Mouse (Mus musculus): Measurements from ENCODE around the gene Wwox. TPM values are rescaled to one million over a fixed set of nuclear protein-coding genes. Genes with fewer than 3 reads are reported as not detected.

The Wwox gene
- polyA plus RNA-seq, 1 experiment from 2014 or later = 9.9 TPM

- peaks cover 14% of the 10 kb centered on the region for H3K4me1 ChIP-seq
- no peaks in the 10 kb centered on the region for H3K36me3 ChIP-seq (replicated peaks)
- no peak for DNase-seq (ENCODE audit: low spot score)
- H3K4me3 ChIP-seq = no peak overlapping the region
- H3K27ac ChIP-seq (replicated peaks) = 0 out of 2 replicates have a peak overlapping the region, but pooled peaks have one; percentile 31
- WGBS = 55% methylated on average over 5 of the region's 5 CpGs
- no peaks in the 10 kb centered on the region for H3K27me3 ChIP-seq (replicated peaks; ENCODE audit: low read depth, poor library complexity, severe bottlenecking)
- H3K9me3 ChIP-seq = no peaks in the 10 kb centered on the region
Observed at GRCm38 (mm10) chr8:114890478-114890877, 451.0 kb downstream of the Wwox start.

GRCm38 (mm10) chr8:114891252-114891651 is 451.8 kb downstream of the Wwox start:
- Histone ChIP-seq H3K4me3 (no peak overlapping the region), H3K27me3 (replicated peaks; ENCODE audit: low read depth, poor library complexity, severe bottlenecking) (no peaks in the 10 kb centered on the region), H3K27ac (replicated peaks) (no peak overlapping the region), H3K4me1 (peaks cover 14% of the 10 kb centered on the region), H3K36me3 (replicated peaks) (no peaks in the 10 kb centered on the region), H3K9me3 (no peaks in the 10 kb centered on the region)
- DNase-seq (ENCODE audit: low spot score) = no peak
- 79% methylated on average over 4 of the region's 4 CpGs for WGBS

- Histone ChIP-seq H3K4me1 (peaks cover 4% of the 10 kb centered on the region; the same call in 1 of the 2 replicates), H3K27me3 (replicated peaks; ENCODE audit: low read depth, poor library complexity, severe bottlenecking) (0 out of 2 replicates have a peak, but pooled peaks cover 10% of the 10 kb centered on the region), H3K4me3 (no peak overlapping the region), H3K27ac (replicated peaks) (no peak overlapping the region), H3K36me3 (replicated peaks) (no peaks in the 10 kb centered on the region), H3K9me3 (no peaks in the 10 kb centered on the region)
- 86% methylated on average over 8 of the region's 8 CpGs for WGBS
- DNase-seq (ENCODE audit: low spot score) = no peak
Observed at GRCm38 (mm10) chr8:114897432-114897831, 458.0 kb downstream of the Wwox start.

GRCm38 (mm10) chr8:114899157-114899556 is 459.7 kb downstream of the Wwox start:
- DNase-seq (ENCODE audit: low spot score) = peak; percentile 43
- Histone ChIP-seq H3K4me1 (peaks cover 4% of the 10 kb centered on the region; the same call in 1 of the 2 replicates), H3K27me3 (replicated peaks; ENCODE audit: low read depth, poor library complexity, severe bottlenecking) (0 out of 2 replicates have a peak, but pooled peaks cover 10% of the 10 kb centered on the region), H3K4me3 (no peak overlapping the region), H3K9me3 (no peaks in the 10 kb centered on the region), H3K27ac (replicated peaks) (no peak overlapping the region), H3K36me3 (replicated peaks) (no peaks in the 10 kb centered on the region)
- WGBS = 65% methylated on average over 12 of the region's 12 CpGs

- Histone ChIP-seq H3K36me3 (replicated peaks) (no peaks in the 10 kb centered on the region), H3K4me3 (no peak overlapping the region), H3K4me1 (peaks cover 10% of the 10 kb centered on the region), H3K9me3 (no peaks in the 10 kb centered on the region; the same call in 1 of the 2 replicates), H3K27ac (replicated peaks) (no peak overlapping the region), H3K27me3 (replicated peaks; ENCODE audit: low read depth, poor library complexity, severe bottlenecking) (0 out of 2 replicates have a peak, but pooled peaks cover 1% of the 10 kb centered on the region)
- DNase-seq (ENCODE audit: low spot score) = no peak
- WGBS = 83% methylated on average over 5 of the region's 5 CpGs
Observed at GRCm38 (mm10) chr8:114902584-114902983, 463.1 kb downstream of the Wwox start.

GRCm38 (mm10) chr8:114908086-114908485 is 468.6 kb downstream of the Wwox start:
- 94% methylated on average over 8 of the region's 8 CpGs for WGBS

GRCm38 (mm10) chr8:114908589-114908988 is 469.1 kb downstream of the Wwox start:
- Histone ChIP-seq H3K36me3 (replicated peaks) (no peaks in the 10 kb centered on the region), H3K4me3 (no peak overlapping the region), H3K27me3 (replicated peaks; ENCODE audit: low read depth, poor library complexity, severe bottlenecking) (no peaks in the 10 kb centered on the region; the same call in 1 of the 2 replicates), H3K9me3 (no peaks in the 10 kb centered on the region; the same call in 1 of the 2 replicates), H3K27ac (replicated peaks) (no peak overlapping the region), H3K4me1 (peaks cover 6% of the 10 kb centered on the region; the same call in 1 of the 2 replicates)
- DNase-seq (ENCODE audit: low spot score) = no peak
- WGBS = 78% methylated on average over 7 of the region's 7 CpGs

More at GRCm38 (mm10) chr8:114908086-114908485, 468.6 kb downstream of the Wwox start:
- H3K27ac ChIP-seq (replicated peaks) = no peak overlapping the region
- peaks cover 6% of the 10 kb centered on the region; the same call in 1 of the 2 replicates for H3K4me1 ChIP-seq
- H3K27me3 ChIP-seq (replicated peaks; ENCODE audit: low read depth, poor library complexity, severe bottlenecking) = no peaks in the 10 kb centered on the region; the same call in 1 of the 2 replicates
- no peaks in the 10 kb centered on the region; the same call in 1 of the 2 replicates for H3K9me3 ChIP-seq
- no peaks in the 10 kb centered on the region for H3K36me3 ChIP-seq (replicated peaks)
- DNase-seq (ENCODE audit: low spot score) = no peak
- no peak overlapping the region for H3K4me3 ChIP-seq

GRCm38 (mm10) chr8:114909146-114909545 is 469.7 kb downstream of the Wwox start:
- H3K27me3 ChIP-seq (replicated peaks; ENCODE audit: low read depth, poor library complexity, severe bottlenecking) = no peaks in the 10 kb centered on the region; the same call in 1 of the 2 replicates
- no peaks in the 10 kb centered on the region; the same call in 1 of the 2 replicates for H3K9me3 ChIP-seq
- H3K4me3 ChIP-seq = no peak overlapping the region
- H3K36me3 ChIP-seq (replicated peaks) = no peaks in the 10 kb centered on the region
- peaks cover 6% of the 10 kb centered on the region; the same call in 1 of the 2 replicates for H3K4me1 ChIP-seq
- no peak for DNase-seq (ENCODE audit: low spot score)
- WGBS = 84% methylated on average over 9 of the region's 9 CpGs
- no peak overlapping the region for H3K27ac ChIP-seq (replicated peaks)

- H3K9me3 ChIP-seq = no peaks in the 10 kb centered on the region
- no peak overlapping the region for H3K4me3 ChIP-seq
- H3K27ac ChIP-seq (replicated peaks) = no peak overlapping the region
- H3K27me3 ChIP-seq (replicated peaks; ENCODE audit: low read depth, poor library complexity, severe bottlenecking) = no peaks in the 10 kb centered on the region; the same call in 1 of the 2 replicates
- no peak for DNase-seq (ENCODE audit: low spot score)
- peaks cover 6% of the 10 kb centered on the region; the same call in 1 of the 2 replicates for H3K4me1 ChIP-seq
- WGBS = 87% methylated on average over 17 of the region's 17 CpGs
- H3K36me3 ChIP-seq (replicated peaks) = no peaks in the 10 kb centered on the region
Observed at GRCm38 (mm10) chr8:114911031-114911580, 471.7 kb downstream of the Wwox start.

GRCm38 (mm10) chr8:114923629-114924028 is 484.2 kb downstream of the Wwox start:
- Histone ChIP-seq H3K9me3 (no peaks in the 10 kb centered on the region), H3K4me3 (no peak overlapping the region), H3K27me3 (replicated peaks; ENCODE audit: low read depth, poor library complexity, severe bottlenecking) (peaks cover 6% of the 10 kb centered on the region), H3K36me3 (replicated peaks) (no peaks in the 10 kb centered on the region), H3K27ac (replicated peaks) (no peak overlapping the region; the same call in 1 of the 2 replicates), H3K4me1 (peaks cover 22% of the 10 kb centered on the region)
- 77% methylated on average over 7 of the region's 7 CpGs for WGBS
- DNase-seq (ENCODE audit: low spot score) = no peak

GRCm38 (mm10) chr8:114927412-114927811 is 488.0 kb downstream of the Wwox start:
- no peak for DNase-seq (ENCODE audit: low spot score)
- Histone ChIP-seq H3K4me3 (no peak overlapping the region), H3K27ac (replicated peaks) (no peak overlapping the region), H3K27me3 (replicated peaks; ENCODE audit: low read depth, poor library complexity, severe bottlenecking) (peaks cover 6% of the 10 kb centered on the region), H3K4me1 (peaks cover 48% of the 10 kb centered on the region), H3K36me3 (replicated peaks) (no peaks in the 10 kb centered on the region), H3K9me3 (no peaks in the 10 kb centered on the region)
- WGBS = 78% methylated on average over 8 of the region's 8 CpGs

- DNase-seq (ENCODE audit: low spot score) = no peak
- WGBS = 92% methylated on average over 4 of the region's 4 CpGs
- Histone ChIP-seq H3K27ac (replicated peaks) (no peak overlapping the region), H3K4me3 (no peak overlapping the region), H3K4me1 (peaks cover 53% of the 10 kb centered on the region), H3K9me3 (no peaks in the 10 kb centered on the region), H3K27me3 (replicated peaks; ENCODE audit: low read depth, poor library complexity, severe bottlenecking) (peaks cover 6% of the 10 kb centered on the region), H3K36me3 (replicated peaks) (no peaks in the 10 kb centered on the region)
Observed at GRCm38 (mm10) chr8:114927917-114928316, 488.5 kb downstream of the Wwox start.

GRCm38 (mm10) chr8:114929597-114929996 is 490.1 kb downstream of the Wwox start:
- peaks cover 47% of the 10 kb centered on the region for H3K4me1 ChIP-seq
- H3K9me3 ChIP-seq = no peaks in the 10 kb centered on the region
- WGBS = 84% methylated on average over 4 of the region's 4 CpGs
- no peak for DNase-seq (ENCODE audit: low spot score)
- H3K27me3 ChIP-seq (replicated peaks; ENCODE audit: low read depth, poor library complexity, severe bottlenecking) = peaks cover 5% of the 10 kb centered on the region; the same call in 1 of the 2 replicates
- H3K4me3 ChIP-seq = no peak overlapping the region
- 0 out of 2 replicates have a peak overlapping the region, but pooled peaks have one; percentile 15 for H3K27ac ChIP-seq (replicated peaks)
- H3K36me3 ChIP-seq (replicated peaks) = no peaks in the 10 kb centered on the region

Data from embryonic facial prominence, embryonic 10.5 days (tissue).